Mouse (Mus musculus): ENCODE measurements around the gene Elfn2. TPM values are rescaled to one million over a fixed set of nuclear protein-coding genes. Genes with fewer than 3 reads are reported as not detected.

Elfn2 gene
- total RNA-seq (2023): under 1 TPM; 0.15 to 0.86 TPM

DNA sequence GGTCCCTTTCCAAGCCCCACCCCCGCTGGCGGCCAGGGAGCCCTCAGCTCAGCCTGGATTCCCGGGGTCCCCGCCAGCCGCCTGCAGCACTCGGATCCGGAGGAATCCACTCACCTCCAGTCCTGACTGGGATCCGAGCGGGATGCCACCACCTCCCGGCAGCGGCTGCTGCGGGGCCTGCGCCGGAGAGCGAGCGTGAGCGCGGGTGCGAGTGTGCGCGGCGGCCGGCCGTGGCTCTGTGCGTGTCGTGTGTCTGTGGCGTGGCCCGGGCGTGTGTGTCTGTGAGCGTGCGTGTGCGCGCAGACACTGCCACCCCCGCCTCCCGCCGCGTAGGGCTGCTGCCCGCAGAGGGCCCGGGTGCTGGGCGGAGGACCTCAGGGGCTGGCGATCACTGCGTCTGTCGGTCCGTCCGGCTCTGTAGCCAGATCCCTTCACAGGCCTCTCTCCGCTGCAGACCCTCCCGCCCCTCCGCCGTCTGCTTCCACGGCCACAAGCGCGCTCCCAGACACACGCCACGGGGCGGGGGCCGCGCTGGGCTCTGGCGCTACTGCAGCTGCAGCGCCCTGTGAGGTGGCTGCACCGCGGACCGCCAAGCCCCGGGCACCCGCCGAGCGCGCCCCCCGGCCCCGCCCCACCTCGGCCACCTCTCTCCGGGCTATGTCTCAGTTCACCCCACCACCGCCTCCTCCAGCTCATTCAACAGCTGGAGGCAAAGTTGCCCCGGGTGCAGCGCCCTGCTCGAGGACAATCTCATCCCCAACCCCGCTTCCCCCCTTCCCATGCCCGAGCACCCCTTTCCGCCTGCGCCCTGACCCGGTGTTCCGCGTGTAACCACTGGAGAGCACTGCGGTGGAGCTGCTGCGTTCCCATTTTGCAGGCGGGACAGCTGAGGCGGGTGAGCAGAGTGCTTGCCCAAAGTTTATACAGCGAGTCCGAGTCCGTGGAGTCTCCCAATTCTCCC lies at the start of gene Elfn2:
Gene Elfn2, minus strand, starts transcription at position 482 of the 961 bp plus-strand sequence.

Other genes with a start within 250 kb of the Elfn2 start
- gene Il2rb, start 223.5 kb downstream of the Elfn2 start, total RNA-seq (2023): 100 to 1,000 TPM; 162 to 252 TPM
- gene C1qtnf6, start 187.4 kb downstream of the Elfn2 start, total RNA-seq (2023): 1 to 10 TPM; 1.3 to 2.0 TPM
- not detected for gene Sstr3, start 174.1 kb downstream of the Elfn2 start, total RNA-seq (2023)
- 100 to 1,000 TPM; 957 to 992 TPM for gene Rac2, start 146.0 kb downstream of the Elfn2 start, total RNA-seq (2023)
- gene Cyth4, start 121.7 kb downstream of the Elfn2 start, total RNA-seq (2023): 100 to 1,000 TPM; 177 to 202 TPM
- 100 to 1,000 TPM; 126 to 142 TPM for gene Mfng, start 54.7 kb upstream of the Elfn2 start, total RNA-seq (2023)
- under 1 TPM; 0.44 to 0.67 TPM for gene Card10, start 84.3 kb upstream of the Elfn2 start, total RNA-seq (2023)
- not detected for gene Cdc42ep1, start 123.9 kb upstream of the Elfn2 start, total RNA-seq (2023)
- gene Lgals2, start 136.8 kb upstream of the Elfn2 start, total RNA-seq (2023): not detected
- gene Gga1, start 158.4 kb upstream of the Elfn2 start, total RNA-seq (2023): 10 to 100 TPM; 78.9 to 83.1 TPM
- gene Gm49510, start 180.9 kb upstream of the Elfn2 start, total RNA-seq (2023): 1 to 10 TPM; 1.2 to 2.0 TPM
- gene Sh3bp1, start 181.0 kb upstream of the Elfn2 start, total RNA-seq (2023): 100 to 1,000 TPM; 207 to 231 TPM
- 10 to 100 TPM; 17.9 to 18.1 TPM for gene Pdxp, start 195.1 kb upstream of the Elfn2 start, total RNA-seq (2023)
- 100 to 1,000 TPM; 101 to 152 TPM for gene Lgals1, start 208.0 kb upstream of the Elfn2 start, total RNA-seq (2023)
- gene Nol12, start 216.2 kb upstream of the Elfn2 start, total RNA-seq (2023): 10 to 100 TPM; 48.4 to 52.5 TPM
- 10 to 100 TPM; 42.7 to 53.7 TPM for gene Triobp, start 229.0 kb upstream of the Elfn2 start, total RNA-seq (2023)